Mouse (Mus musculus) heart, adult 9 months (tissue): ENCODE data around the gene Wnt5b.

Experiments
- DNase-seq, 2 experiments: peaks; one replicate each; pipeline ENCODE4 v3.0.0; 2022; ENCODE audit warnings: low spot score in 2 of 2

Gene Wnt5b

DNA sequence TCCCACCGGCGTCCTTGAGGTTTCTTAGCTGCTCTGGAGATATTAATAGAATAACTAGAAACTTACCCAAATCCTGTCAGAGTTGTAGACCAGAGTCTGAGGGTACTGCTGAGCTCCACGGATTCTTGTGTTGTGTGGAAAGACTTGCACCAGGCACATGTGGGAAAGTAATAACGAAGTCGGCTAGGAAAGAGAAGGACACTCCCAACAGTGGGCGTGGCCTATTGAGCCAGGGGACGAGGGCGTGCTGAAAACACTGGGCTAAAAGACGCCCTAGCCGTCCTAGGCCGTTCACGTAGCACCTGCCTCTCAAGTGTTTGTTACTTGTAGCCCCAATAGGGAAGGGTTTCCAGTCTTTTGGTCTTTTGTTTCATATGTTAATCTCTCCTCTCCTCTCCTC lies 126.8 kb downstream of the Wnt5b start, which contains the start of gene Adipor2:
TSS of gene Adipor2 (minus strand) at position 351 of the 400 bp plus-strand sequence.
- peak; percentile 78 for DNase-seq

DNA sequence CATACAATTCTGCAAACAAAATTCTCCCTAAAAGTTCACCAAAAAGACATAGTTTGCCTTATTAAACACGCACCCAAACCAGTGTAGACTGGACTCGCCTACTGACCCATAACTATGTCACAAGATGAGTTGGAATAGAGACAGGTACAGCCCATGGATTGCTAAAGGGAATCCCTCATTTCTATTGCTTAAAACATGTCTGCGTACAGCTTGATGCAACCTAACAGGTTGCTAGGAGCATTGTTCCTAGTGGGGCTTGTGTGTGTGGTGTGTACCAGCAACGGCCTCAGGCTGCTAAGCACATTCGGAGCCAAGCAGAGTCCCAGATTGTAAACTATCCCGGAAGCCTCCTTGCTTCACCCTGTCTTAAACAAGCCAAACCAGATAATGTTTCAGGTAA lies 127.5 kb downstream of the Wnt5b start:
- no peak for DNase-seq

DNA sequence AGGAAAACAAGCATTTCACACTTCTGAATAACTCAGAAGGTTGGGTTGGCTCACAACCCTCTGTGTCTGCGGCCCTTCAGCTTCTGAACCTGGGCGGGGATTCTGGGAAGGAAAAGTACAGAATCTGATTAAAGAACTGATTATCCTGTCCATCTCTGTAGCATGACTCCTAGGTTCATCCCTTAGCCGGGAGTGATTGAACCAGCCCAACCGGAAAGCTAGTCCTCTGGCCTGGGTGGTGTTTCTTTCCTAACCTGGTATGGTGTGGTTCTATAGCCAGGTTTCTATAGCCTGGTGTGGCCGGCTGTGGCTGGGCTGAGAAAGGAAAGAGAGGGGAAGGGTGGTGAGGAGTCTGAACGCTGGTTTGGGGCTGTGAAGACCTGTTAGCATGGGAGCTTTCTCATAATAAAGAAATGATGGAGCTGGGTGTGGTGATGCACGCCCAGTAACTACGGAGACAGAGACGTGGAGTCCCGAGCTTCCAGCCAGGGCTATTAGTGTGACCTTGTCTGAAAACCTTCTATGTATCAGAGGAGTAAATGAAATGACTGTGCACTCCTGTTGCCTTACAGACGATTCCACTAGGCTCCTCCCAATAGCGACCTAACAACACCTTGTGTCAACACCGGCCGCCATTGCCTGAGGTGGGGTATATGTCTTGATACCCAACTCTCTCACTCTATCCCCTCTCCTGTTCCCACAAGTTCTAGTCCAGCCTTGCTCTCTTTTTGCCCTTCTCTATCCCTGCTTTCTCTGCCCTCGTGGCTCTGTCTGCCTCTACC lies 129.7 kb downstream of the Wnt5b start:
- no peak for DNase-seq

GRCm38 (mm10) chr6:119412588-119412987 lies 131.6 kb downstream of the Wnt5b start:
- no peak for DNase-seq

- DNase-seq: no peak
Observed at GRCm38 (mm10) chr6:119411511-119411910, 132.6 kb downstream of the Wnt5b start.

DNA sequence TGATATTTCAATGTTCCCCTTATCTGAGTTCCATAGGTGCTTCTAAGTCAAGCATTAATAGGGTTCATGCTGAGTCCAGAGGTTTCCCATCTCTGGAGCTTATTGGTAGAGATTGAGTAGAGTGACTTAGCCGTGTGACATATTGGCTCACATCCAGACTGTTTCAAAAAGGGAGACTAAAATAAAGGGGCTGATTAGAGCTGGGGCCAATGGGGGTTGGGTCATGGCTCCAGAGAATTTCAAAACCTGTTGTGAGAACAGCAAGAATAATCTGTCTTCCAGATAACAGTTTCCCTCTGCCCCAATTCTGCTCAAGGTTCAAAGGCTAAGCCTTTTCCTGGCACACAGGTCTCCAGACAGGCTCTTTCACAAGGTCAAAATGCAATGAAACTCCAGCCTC lies 134.4 kb downstream of the Wnt5b start:
- DNase-seq: no peak

DNA sequence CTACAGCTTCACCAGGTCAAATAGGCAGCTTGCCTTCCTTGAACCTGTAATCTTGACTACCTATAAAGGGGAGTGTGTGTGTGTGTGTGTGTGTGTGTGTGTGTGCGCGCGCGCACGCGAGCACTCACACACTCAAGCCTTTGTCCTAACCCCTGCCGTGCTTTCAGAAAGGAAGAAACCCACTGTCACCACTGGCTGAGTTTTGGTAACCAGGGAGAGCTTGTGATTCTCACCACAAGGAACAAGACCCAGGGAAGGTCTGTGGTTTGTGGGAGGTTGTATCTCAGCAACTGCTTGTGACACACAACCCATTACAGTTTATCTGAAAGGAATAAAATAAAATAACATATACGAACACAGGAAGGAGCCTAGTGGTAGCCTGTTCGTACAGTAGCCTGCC lies 135.6 kb downstream of the Wnt5b start:
- DNase-seq: no peak

DNA sequence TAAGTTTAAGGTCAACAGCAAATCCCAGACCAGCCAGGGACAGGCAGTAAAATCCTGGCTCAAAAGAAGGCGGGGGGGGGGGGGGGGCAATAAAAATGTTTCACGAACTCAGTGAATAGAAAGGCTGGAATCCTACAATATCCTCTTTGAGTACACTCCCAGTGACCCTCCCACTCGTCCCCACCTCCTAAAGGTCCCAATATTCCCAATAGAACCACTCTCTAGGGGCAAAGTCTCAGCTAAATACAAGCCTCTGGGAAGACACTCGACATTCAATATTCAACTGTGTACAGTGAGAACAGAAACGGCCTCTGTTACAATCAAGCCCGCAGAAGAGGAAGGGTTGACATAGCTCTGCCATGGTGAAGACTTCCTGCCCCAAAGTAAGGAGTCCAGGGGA lies 136.3 kb downstream of the Wnt5b start:
- no peak for DNase-seq

- DNase-seq: no peak
Observed at GRCm38 (mm10) chr6:119406528-119406927, 137.6 kb downstream of the Wnt5b start.

DNA sequence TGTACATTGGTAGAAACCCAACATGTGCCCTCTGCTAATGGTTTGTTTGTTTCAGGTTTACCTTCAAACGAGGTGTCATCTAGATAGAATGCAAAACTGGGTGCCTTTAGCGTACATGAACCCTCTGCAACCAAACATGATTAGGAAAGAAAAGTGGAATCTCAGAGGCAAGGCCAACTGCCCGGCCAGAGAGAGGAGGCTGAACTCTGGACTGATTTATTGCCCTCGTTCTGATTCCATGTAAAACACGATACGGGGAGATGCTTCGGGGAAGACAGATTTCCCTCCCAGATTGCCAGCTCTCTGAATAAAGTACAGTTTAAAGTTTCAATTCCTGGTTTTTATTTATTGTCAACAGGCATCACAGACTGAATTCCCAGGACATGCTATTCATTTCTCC lies 138.8 kb downstream of the Wnt5b start:
- no peak for DNase-seq

- DNase-seq: no peak
Observed at GRCm38 (mm10) chr6:119404854-119405253, 139.3 kb downstream of the Wnt5b start.

- DNase-seq: no peak
Observed at GRCm38 (mm10) chr6:119402976-119403375, 141.2 kb downstream of the Wnt5b start.

- DNase-seq: no peak
Observed at GRCm38 (mm10) chr6:119401545-119402304, 142.4 kb downstream of the Wnt5b start.

DNA sequence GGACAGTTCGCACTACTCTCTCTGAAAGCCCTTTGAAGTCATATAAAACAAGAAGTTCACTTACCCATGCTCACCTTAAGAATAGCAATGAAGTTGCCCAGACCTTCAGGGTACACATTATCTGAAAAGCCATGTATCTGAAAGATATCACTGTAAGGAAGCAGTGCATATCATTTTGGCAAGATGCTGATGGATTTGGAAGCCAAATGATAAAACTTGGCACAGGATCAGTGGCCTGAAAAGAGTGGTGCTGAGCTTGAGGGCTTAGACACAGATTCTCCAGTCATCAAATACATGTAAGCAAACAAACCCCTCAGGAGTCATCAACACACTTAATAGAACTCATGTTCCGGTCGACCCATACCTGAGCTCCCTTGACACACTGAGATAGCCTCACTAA lies 143.5 kb downstream of the Wnt5b start:
- DNase-seq: no peak

DNA sequence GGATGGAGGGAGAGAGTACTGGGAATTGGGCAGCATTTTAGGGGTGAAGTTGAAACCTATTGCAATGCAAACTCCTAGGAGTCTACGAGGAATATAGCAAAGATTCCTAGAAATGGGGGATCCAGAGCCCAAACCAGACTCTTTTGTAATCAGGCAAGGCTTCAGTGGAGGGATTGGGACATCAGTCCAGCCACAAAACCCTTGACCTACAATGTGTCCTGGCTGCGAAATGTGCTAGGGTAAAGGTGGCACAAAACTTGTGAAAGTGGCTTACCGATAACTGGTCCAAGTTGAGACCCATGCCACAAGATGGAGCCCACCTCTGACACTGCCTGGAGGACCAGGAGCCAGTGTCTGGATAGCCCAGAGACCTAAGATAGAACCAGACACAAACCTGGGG lies 144.8 kb downstream of the Wnt5b start:
- DNase-seq: no peak

DNA sequence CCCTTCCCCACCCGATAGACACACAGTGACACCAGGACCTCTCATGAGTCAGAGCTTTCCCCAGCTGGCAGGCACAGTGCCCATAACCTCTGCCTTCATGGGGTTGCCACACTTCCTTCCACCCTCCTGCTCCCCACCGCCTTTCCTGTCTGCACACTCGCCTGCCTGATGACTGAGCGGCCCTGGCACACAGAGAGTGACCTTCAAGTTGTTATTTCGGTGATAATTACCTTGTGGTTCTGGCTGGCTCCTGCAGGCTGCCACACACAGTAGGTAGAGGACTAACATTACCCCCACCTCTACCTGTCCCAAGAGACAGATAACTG lies 147.9 kb downstream of the Wnt5b start:
- DNase-seq: peak; percentile 80 to 81

GRCm38 (mm10) chr6:119395421-119396308 lies 148.5 kb downstream of the Wnt5b start:
- DNase-seq: peak in 1 of 2 experiments; percentile 41

GRCm38 (mm10) chr6:119392836-119393235 lies 151.3 kb downstream of the Wnt5b start:
- DNase-seq: no peak

GRCm38 (mm10) chr6:119390728-119391127 lies 153.4 kb downstream of the Wnt5b start:
- DNase-seq: no peak

GRCm38 (mm10) chr6:119389089-119389488 lies 155.1 kb downstream of the Wnt5b start:
- no peak for DNase-seq

- peak; percentile 94 for DNase-seq
Observed at GRCm38 (mm10) chr6:119388650-119389012, 155.5 kb downstream of the Wnt5b start.
